Mouse (Mus musculus): ENCODE results near the gene Myo1d.

DNA sequence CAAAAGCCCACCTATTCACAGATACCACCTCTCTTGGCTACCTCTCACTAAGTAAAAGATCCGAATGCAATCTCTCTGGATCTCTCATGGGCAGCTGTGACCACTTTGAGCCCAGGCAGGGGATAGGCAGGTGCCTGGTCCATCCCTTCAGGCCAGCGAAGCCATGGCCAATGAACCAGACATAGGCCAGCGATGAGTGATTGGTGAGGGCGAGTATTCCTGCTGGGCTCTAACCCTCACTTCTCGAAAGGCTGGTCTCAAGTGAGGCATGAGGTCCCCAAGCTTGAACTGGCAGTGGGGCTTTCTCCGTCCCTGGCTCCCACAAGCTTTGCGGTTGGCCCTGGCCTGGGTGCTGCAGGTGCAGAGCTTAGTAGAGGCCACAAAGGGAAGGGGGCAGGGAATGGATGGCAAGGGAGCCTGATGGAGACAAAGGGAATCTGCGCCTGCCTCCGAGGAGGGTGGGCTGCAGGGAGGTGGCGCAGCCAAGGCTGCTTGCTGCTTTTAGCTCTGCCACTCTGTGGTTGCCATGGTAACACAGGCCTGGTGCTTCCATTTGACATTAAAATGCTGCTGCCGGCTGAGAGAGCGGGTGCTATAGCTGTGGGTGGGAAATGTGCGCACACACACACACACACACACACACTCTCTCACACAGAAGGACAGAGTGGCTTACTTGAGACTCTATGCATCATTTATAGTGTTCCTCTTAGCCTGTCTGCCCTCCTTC, 275.9 kb downstream of the Myo1d start:
- TF ChIP-seq CTCF (IDR thresholded peaks at IDR 0.05) (no peak), EP300 (IDR thresholded peaks at IDR 0.05) (no peak)
